Mouse (Mus musculus) ES-Bruce4 (cell line): ENCODE data around the gene Grap.

Experiments used
- CTCF ChIP-seq: IDR thresholded peaks from one replicate; pipeline ENCODE4 v1.8.1; 2011; ENCODE audit warnings: low read depth, low read length
- EP300 ChIP-seq: IDR thresholded peaks from 2 replicates; pipeline ENCODE4 v1.6.1; 2011; ENCODE audit warnings: low read depth, low read length; ENCODE audit not compliant: insufficient read depth
- POLR2A ChIP-seq: IDR thresholded peaks from one replicate; pipeline ENCODE4 v1.8.1; 2011; ENCODE audit warnings: low read length; ENCODE audit not compliant: insufficient read depth

DNA sequence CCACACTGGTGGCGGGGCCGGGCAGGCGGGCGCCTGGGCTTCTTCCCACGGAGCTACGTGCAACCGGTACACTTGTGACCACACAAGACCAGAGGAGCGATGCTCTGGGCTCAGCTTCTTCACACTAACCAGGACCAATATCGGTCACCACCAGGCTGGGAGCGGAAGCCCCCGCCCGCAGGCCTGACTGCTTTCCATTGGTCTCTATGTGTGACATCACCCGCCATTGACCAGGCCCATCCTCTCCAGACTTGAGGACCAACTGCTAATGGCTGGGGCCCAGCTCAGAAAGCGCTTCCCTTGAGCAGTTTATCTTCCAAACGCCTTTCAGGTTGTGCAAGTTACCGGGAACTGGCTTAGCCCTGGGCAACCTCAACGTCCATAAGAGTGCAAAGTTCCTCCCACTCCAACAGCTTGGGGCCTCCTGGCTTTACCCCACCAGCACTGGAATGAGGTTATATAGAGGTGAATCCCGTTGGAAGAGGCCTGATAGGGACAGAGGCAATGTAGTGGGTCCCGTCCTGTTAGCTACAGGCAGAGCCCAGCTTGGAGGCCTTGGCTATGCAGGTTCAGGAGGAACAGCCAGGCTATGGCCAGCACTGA is 18.8 kb downstream of the Grap start:
- no peak for TF ChIP-seq EP300
- no peak for TF ChIP-seq CTCF
- no peak for TF ChIP-seq POLR2A
